Mouse (Mus musculus) neural tube, embryonic 12.5 days (tissue): Measurements from ENCODE around the gene Pdzd2. TPM values are rescaled to one million over a fixed set of nuclear protein-coding genes. Genes with fewer than 3 reads are reported as not detected.

Experiments used
- ATAC-seq: fragments of 200-750 bp; cut with Nextera tagmentation; 2 replicates; pipeline ENCODE4 v1.8.0; 2017; ENCODE audit warnings: low read depth, mild to moderate bottlenecking, moderate TSS enrichment, moderate library complexity; ENCODE audit not compliant: low FRiP score
- H3K27ac ChIP-seq: fragments of 300-500 bp; sonication (generic); 2 replicates; pipeline ENCODE4 v1.5.1; 2016
- H3K27me3 ChIP-seq: fragments of 300-500 bp; sonication (generic); replicated peaks from 2 replicates; pipeline ENCODE4 v1.6.1; 2016; ENCODE audit warnings: mild to moderate bottlenecking
- H3K36me3 ChIP-seq: fragments of 300-500 bp; sonication (generic); 2 replicates; pipeline ENCODE4 v1.6.1; 2016; ENCODE audit warnings: mild to moderate bottlenecking
- H3K4me1 ChIP-seq: fragments of 300-500 bp; sonication (generic); 2 replicates; pipeline ENCODE4 v1.6.1; 2016
- H3K4me2 ChIP-seq: fragments of 300-500 bp; sonication (generic); replicated peaks from 2 replicates; pipeline ENCODE4 v1.6.1; 2016; ENCODE audit warnings: mild to moderate bottlenecking
- H3K4me3 ChIP-seq: fragments of 300-500 bp; sonication (generic); 2 replicates; pipeline ENCODE4 v1.5.1; 2016
- H3K9ac ChIP-seq: fragments of 300-500 bp; sonication (generic); 2 replicates; pipeline ENCODE4 v1.6.1; 2016; ENCODE audit warnings: mild to moderate bottlenecking
- H3K9me3 ChIP-seq: fragments of 300-500 bp; sonication (generic); 2 replicates; pipeline ENCODE4 v1.6.1; 2016; ENCODE audit warnings: mild to moderate bottlenecking
- WGBS: fragments of 180-500 bp; shearing (Covaris S2); methylation state at CpG from one replicate; pipeline ENCODE4 v1.1.7; 2016; 5-methylcytosine and 5-hydroxymethylcytosine counted together
- polyA plus RNA-seq: library from polyadenylated mRNA; unstranded; fragments of >200 nt; fragmentation: Nextera tagmentation; extraction: Ambion mirVana; gene quantifications from 2 replicates; pipeline ENCODE4 v1.2.1, GENCODE M21; 2016

Gene Pdzd2
- 7.3 and 9.0 TPM in 2 replicates for polyA plus RNA-seq

DNA sequence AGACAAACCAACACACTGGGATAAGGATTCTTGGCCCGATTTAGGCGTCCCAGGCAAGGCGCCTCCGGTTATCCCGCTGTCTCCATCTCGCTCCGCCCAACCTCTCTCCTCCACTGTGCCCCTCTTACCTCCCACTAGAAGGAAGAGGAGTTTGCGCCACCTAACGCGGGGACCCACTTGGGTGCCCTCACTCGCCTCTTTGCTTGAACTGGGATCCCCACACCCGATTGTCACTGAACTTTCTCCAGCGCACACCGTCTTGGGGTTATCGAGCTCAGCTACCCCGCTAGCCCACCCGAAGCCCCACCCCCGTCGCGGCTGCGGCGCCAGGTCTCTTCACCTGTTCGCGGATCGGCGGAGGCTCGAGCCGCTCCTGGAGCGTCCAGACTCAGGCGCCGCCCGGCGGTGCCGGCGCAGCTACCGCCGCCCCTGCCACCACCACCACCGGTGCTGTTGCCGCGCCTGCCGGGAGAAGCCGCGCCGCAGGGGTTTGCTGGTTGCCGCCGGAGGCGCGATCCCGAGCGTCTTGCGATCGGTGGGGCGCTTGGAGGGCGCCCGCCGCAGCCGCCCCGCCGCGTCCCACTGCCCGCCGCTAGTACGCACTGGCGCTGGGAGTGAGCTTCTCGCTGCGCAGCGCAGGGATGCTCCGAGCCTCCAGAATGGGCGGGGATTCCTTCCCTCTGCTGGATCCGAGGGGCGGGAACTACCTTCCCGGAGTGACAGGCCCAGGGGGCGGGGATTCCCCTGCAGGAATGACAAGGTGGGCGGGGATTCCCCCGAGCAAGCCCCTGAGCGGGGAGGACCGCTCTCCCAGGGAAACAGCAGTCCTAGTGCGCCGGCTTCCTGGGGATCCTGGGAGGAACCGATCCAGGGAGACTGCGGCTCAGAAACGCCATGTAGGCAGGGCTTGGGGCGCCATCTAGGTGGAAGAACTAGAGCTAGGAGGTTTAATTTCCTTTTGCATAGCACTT lies at the start of gene Pdzd2:
TSS of gene Pdzd2 (minus strand) at position 648 of the 971 bp plus-strand sequence.
- under 1% methylated on average over 82 of the region's 83 CpGs for WGBS
- H3K9me3 ChIP-seq: no peaks in the 10 kb centered on the region
- H3K4me2 ChIP-seq: peak within 1 kb of the TSS; percentile 90
- peak within 1 kb of the TSS; percentile 26; the same call in 1 of the 2 replicates for H3K27ac ChIP-seq
- peaks cover 3% of the 10 kb centered on the region; the same call in 1 of the 2 replicates for H3K27me3 ChIP-seq
- H3K4me3 ChIP-seq: peak within 1 kb of the TSS; percentile 65
- peak within 1 kb of the TSS; percentile 66 for H3K9ac ChIP-seq
- peak; percentile 98 for ATAC-seq
- H3K36me3 ChIP-seq: no peaks in the 10 kb centered on the region
- peaks cover 7% of the 10 kb centered on the region for H3K4me1 ChIP-seq

DNA sequence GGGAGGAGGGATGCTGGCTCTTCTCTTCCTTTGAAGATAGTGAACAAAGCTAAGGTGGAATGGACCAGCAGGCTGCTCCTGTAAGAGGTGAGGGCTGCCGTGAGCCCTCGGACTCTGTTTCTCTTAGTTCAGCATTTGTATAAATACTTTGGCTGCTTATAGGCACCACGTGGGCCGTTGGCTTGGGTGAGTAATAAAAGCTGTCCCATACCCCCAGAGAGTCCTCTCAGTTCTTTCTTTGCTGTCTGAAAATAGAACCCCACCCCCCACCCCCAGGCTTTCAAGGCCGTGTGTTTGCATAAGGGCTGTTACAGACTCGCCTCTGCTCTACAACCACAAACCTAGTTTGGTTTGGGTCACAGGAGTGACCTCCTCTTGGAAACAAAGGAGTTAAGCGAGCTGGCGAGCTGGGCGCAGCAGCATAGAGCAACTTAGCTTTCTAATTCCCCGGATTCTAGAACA lies 49.7 kb upstream of the Pdzd2 start:
- Histone ChIP-seq H3K4me1 (peaks cover 7% of the 10 kb centered on the region; the same call in 1 of the 2 replicates), H3K27me3 (no peaks in the 10 kb centered on the region), H3K9ac (0 out of 2 replicates have a peak overlapping the region, but pooled peaks have one; percentile 21), H3K4me3 (no peak overlapping the region), H3K4me2 (peak overlapping the region; percentile 8; the same call in 1 of the 2 replicates), H3K36me3 (no peaks in the 10 kb centered on the region), H3K27ac (no peak overlapping the region), H3K9me3 (no peaks in the 10 kb centered on the region)
- 0 out of 2 replicates have a peak, but pooled peaks have one; percentile 25 for ATAC-seq
- 17% methylated on average over 10 of the region's 10 CpGs for WGBS

DNA sequence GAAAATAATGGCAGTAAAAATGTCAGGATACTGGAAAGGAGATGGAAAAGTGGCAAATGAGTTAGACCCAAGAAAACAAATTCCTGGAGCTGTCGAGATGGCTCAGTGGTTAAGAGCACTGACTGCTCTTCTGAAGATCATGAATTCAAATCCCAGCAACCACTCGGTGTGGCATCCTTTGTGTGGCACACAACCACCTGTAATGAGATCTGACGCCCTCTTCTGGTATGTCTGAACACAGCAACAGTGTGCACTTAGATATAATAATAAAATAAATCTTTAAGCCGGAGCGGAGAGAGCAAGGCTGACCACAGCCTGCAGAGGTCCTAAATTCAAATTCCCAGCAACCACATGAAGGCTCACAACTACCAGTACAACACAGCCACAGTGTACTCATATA lies 48.8 kb upstream of the Pdzd2 start:
- Histone ChIP-seq H3K4me1 (peaks cover 7% of the 10 kb centered on the region; the same call in 1 of the 2 replicates), H3K27me3 (no peaks in the 10 kb centered on the region)
- WGBS: 77% methylated on average over 5 of the region's 5 CpGs

DNA sequence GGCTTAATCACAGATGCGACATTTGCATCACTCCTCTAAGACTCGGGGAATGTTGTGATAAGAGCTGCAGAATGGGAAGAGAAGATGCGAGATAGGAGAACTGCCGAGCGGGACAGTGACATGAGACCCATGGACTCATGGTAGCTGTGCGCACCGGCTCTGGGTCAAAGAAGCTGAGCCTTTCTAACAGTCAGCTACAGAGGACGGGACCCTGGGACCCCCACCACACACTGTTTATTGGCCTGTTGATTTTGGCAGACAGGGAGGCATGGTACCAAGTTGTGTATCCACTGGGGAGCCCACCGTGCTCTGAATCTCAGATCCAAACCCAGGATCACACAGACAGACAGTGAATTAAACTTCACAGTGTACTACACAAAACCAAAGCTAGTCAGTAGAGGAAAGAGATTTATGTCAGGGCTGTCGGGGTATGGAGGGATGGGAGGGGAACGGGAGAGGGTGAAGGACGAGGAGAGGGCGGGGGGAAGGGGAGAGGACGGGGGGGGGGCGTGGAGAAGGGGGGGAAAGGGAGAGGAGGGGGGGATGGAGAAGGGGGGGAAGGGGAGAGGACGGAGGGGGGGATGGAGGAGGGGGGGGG lies 42.1 kb upstream of the Pdzd2 start:
- Histone ChIP-seq H3K27me3 (no peaks in the 10 kb centered on the region), H3K4me1 (0 out of 2 replicates have a peak, but pooled peaks cover 6% of the 10 kb centered on the region), H3K4me3 (no peak overlapping the region), H3K9me3 (no peaks in the 10 kb centered on the region), H3K9ac (no peak overlapping the region), H3K27ac (no peak overlapping the region), H3K4me2 (no peak overlapping the region), H3K36me3 (no peaks in the 10 kb centered on the region)
- peak; percentile 68 for ATAC-seq
- 52% methylated on average over 13 of the region's 16 CpGs for WGBS

More for the DNA sequence above, 48.8 kb upstream of the Pdzd2 start:
- ATAC-seq: no peak
- Histone ChIP-seq H3K36me3 (no peaks in the 10 kb centered on the region), H3K4me2 (no peak overlapping the region), H3K27ac (no peak overlapping the region), H3K4me3 (no peak overlapping the region), H3K9ac (no peak overlapping the region), H3K9me3 (no peaks in the 10 kb centered on the region)

DNA sequence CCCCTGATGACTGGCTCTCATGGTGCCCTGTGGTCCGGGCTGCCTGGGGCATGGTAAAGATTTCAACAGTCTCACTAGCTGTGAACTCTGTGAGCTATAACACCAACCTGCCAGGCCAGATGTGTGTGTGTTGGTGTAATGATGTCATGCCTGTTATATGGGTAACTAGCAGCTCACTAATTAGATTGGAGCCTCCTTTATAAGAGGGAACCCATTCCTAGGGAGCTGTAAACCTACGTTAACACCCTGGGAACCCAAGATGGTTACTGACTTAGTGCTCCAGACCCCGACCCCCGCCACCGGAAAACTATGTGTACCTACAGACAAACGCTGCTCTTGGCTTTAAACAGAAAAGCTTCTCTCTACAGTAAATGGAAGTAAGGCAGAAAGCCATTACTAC lies 41.6 kb upstream of the Pdzd2 start:
- Histone ChIP-seq H3K36me3 (no peaks in the 10 kb centered on the region), H3K27ac (no peak overlapping the region), H3K9me3 (no peaks in the 10 kb centered on the region), H3K27me3 (no peaks in the 10 kb centered on the region), H3K4me1 (0 out of 2 replicates have a peak, but pooled peaks cover 6% of the 10 kb centered on the region), H3K4me2 (no peak overlapping the region), H3K9ac (no peak overlapping the region), H3K4me3 (no peak overlapping the region)
- 77% methylated on average over 6 of the region's 6 CpGs for WGBS
- ATAC-seq: no peak

DNA sequence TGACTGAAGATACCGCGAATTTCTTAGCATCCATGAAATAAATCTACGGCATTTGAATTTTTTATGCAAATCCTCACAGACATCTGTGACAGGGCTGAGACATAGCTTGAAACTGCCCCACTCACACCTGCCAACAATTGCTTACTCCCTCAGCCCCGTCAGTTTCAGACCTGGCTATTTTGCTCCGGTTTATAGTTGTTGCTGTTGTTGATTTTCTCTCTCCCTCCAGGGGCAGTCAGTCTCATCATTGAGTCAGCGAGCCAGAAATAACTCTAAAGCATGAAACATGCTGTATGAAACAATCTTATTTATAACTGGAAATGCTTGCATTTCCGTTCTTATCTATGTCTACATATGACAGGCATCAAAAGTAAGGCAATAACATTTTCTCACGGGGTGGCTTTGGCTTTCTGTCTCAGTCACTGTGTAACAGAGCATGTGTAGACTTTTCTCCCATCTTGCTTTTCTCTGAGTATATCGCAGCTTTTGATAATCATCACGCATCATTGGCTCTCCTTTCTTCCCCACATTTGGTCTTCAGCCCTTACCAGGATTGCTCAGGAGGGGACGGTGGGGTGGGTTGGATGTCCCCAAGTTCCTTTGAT lies 34.5 kb upstream of the Pdzd2 start:
- no peak overlapping the region for H3K9ac ChIP-seq
- no peak overlapping the region for H3K27ac ChIP-seq
- no peaks in the 10 kb centered on the region for H3K36me3 ChIP-seq
- WGBS: 59% methylated on average over 11 of the region's 11 CpGs
- H3K4me2 ChIP-seq: no peak overlapping the region
- H3K9me3 ChIP-seq: 0 out of 2 replicates have a peak, but pooled peaks cover 8% of the 10 kb centered on the region
- no peaks in the 10 kb centered on the region for H3K4me1 ChIP-seq
- ATAC-seq: no peak
- no peaks in the 10 kb centered on the region for H3K27me3 ChIP-seq
- no peak overlapping the region for H3K4me3 ChIP-seq

DNA sequence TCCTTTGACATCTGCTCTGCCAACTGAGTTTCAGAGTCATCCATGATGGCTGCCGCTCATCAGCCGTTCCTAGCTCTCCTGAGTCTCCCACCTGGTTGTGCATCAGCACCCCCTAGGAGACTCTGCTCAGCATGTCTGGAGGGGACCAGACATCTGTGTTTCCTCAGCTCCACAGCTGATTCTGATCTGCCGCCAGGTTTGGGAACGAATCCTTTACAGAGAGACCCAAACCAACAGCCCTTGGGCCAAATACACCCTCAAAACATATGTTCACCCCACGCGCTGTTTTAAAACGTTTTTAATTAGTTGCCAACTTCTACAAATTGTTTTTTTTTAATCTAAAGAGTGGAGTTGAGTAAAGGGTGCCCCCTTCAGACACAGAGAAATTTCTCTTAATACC lies 31.2 kb upstream of the Pdzd2 start:
- Histone ChIP-seq H3K36me3 (no peaks in the 10 kb centered on the region), H3K27ac (no peak overlapping the region), H3K4me2 (no peak overlapping the region), H3K4me1 (no peaks in the 10 kb centered on the region), H3K9me3 (0 out of 2 replicates have a peak, but pooled peaks cover 8% of the 10 kb centered on the region), H3K9ac (no peak overlapping the region), H3K4me3 (no peak overlapping the region), H3K27me3 (no peaks in the 10 kb centered on the region)
- 82% methylated on average over 7 of the region's 7 CpGs for WGBS
- ATAC-seq: no peak

DNA sequence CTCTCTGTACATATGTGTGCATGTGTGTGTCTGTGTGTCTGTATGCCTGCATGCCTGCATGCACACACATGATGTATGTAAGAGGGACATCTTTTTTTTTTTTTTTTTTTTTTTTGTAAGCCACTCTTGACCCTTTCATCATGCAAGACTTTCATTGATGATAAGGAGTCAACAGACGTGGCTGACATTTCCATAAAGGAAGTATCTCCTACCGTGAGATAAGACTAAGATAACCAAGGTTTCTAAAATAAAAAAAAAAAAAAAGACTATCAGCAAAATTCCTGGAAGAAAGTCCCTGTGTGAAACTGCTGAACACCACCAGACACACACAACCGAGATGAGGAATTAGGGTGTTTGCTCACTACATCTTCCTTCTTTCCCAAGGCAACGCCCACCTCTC lies 27.1 kb upstream of the Pdzd2 start:
- Histone ChIP-seq H3K4me3 (no peak overlapping the region), H3K4me2 (no peak overlapping the region), H3K27ac (no peak overlapping the region), H3K9ac (no peak overlapping the region), H3K27me3 (no peaks in the 10 kb centered on the region), H3K4me1 (peaks cover 7% of the 10 kb centered on the region), H3K36me3 (no peaks in the 10 kb centered on the region), H3K9me3 (0 out of 2 replicates have a peak, but pooled peaks cover under 1% of the 10 kb centered on the region)
- ATAC-seq: no peak
- WGBS: 94% methylated on average over 4 of the region's 4 CpGs

DNA sequence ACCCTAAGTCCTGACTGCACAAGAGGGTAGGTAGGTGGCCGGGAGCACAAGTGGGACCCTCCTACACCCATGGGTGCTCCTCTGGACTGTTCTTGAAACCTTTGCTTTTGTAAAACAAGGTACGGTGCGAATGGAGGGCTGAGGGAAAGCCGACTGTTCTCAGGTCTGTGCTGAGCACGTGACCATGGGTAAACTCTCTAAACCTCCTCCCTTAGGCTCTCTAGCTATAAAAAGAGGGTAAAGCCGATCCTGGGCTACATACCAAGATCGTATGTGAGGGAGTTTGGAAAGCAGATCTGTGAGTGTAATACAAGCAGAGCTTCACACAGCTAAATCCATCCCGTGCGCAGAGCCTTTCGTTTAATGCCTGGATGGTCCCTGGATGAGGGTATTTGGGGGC lies 23.4 kb upstream of the Pdzd2 start:
- no peak; the same call in 1 of the 2 replicates for ATAC-seq
- no peaks in the 10 kb centered on the region for H3K27me3 ChIP-seq
- no peaks in the 10 kb centered on the region for H3K9me3 ChIP-seq
- H3K36me3 ChIP-seq: no peaks in the 10 kb centered on the region
- no peak overlapping the region for H3K4me3 ChIP-seq
- H3K4me1 ChIP-seq: peaks cover 7% of the 10 kb centered on the region
- WGBS: 53% methylated on average over 10 of the region's 10 CpGs
- no peak overlapping the region for H3K27ac ChIP-seq
- no peak overlapping the region for H3K4me2 ChIP-seq
- no peak overlapping the region for H3K9ac ChIP-seq

DNA sequence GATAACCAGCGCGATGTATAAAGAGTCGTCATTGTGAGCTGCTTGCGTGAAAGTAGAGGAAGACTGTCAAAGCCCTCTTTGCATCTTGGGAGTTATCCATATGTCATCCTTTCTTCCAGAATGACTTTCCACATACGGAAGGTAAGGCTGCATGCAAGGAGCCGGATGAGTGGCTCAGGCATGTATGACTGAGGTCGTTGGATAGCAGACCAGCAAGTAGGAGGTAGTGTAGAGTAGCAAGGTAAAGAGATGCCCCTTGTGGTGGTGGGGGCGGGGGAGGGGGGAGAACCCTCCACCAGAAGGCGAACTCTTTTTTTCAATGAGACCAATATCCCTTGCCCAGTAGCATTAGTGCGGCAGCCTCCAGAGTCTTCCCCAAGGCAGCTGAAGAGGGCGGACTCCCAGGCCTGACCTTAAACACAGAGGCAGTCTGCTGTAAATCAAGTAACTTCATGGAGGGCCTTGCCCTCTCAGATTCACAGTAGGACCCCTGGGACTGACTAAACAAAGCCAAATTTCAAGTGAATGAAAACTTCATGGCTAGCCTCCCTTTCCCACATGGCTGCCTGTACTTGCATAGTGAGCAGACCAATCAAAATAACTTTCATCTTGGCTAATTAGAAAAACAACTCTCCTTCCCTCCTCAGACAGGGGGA lies 22.7 kb upstream of the Pdzd2 start:
- WGBS: 41% methylated on average over 11 of the region's 11 CpGs

DNA sequence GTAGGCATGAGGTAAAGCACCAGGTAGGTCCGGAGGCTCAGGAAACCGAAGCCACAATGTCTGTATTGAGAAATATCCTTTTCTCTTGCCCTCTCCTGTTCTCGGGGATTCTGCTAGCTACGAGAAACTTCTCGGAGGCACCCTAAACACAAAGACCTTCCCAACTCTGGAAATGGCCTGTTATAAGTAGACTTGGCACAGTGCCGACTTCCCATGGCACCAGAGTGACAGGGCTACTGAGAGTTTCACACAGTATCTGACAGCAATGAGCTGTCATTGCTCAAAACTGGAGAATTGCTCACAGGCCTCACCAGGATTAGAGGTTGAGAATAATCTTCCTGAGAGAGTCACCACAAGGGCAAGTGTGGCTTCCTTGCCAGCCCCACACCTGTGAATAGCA lies 21.0 kb upstream of the Pdzd2 start:
- no peak for ATAC-seq
- WGBS: 91% methylated on average over 6 of the region's 6 CpGs
- no peak overlapping the region for H3K27ac ChIP-seq
- no peaks in the 10 kb centered on the region for H3K9me3 ChIP-seq
- H3K4me1 ChIP-seq: peaks cover 7% of the 10 kb centered on the region
- H3K4me2 ChIP-seq: no peak overlapping the region
- H3K36me3 ChIP-seq: no peaks in the 10 kb centered on the region
- H3K27me3 ChIP-seq: no peaks in the 10 kb centered on the region
- no peak overlapping the region for H3K4me3 ChIP-seq
- H3K9ac ChIP-seq: no peak overlapping the region

More for the DNA sequence above, 22.7 kb upstream of the Pdzd2 start:
- Histone ChIP-seq H3K9me3 (no peaks in the 10 kb centered on the region), H3K27ac (no peak overlapping the region), H3K4me1 (peaks cover 7% of the 10 kb centered on the region), H3K4me3 (no peak overlapping the region), H3K4me2 (no peak overlapping the region), H3K27me3 (no peaks in the 10 kb centered on the region), H3K9ac (no peak overlapping the region), H3K36me3 (no peaks in the 10 kb centered on the region)
- ATAC-seq: peak; percentile 77
